Mouse (Mus musculus) embryonic facial prominence, embryonic 14.5 days (tissue): Measurements from ENCODE around the gene A930004D18Rik. TPM values are rescaled to one million over a fixed set of nuclear protein-coding genes. Genes with fewer than 3 reads are reported as not detected.

Source experiments
- ATAC-seq: fragments of 200-750 bp; cut with Nextera tagmentation; 2 replicates; pipeline ENCODE4 v1.8.0; 2017; ENCODE audit warnings: low read depth, moderate number of reproducible peaks, moderate TSS enrichment
- DNase-seq: peaks from one replicate; pipeline ENCODE4 v3.0.0-alpha.2; 2015; ENCODE audit warnings: low spot score
- H3K27ac ChIP-seq: fragments of 300-500 bp; sonication (generic); replicated peaks from 2 replicates; pipeline ENCODE4 v1.5.1; 2014; ENCODE audit warnings: low read depth, mild to moderate bottlenecking, low read length, moderate library complexity
- H3K27me3 ChIP-seq: fragments of 300-500 bp; sonication (generic); replicated peaks from 2 replicates; pipeline ENCODE4 v1.6.1; 2014; ENCODE audit warnings: low read length; ENCODE audit not compliant: control insufficient read depth, insufficient read depth
- H3K36me3 ChIP-seq: fragments of 300-500 bp; sonication (generic); 2 replicates; pipeline ENCODE4 v1.6.1; 2014; ENCODE audit warnings: low read length, mixed read lengths; ENCODE audit not compliant: control insufficient read depth, insufficient read depth
- H3K4me1 ChIP-seq: fragments of 300-500 bp; sonication (generic); 2 replicates; pipeline ENCODE4 v1.6.1; 2014; ENCODE audit warnings: antibody characterized with exemption, low read length; ENCODE audit not compliant: control insufficient read depth, insufficient read depth
- H3K4me2 ChIP-seq: fragments of 300-500 bp; sonication (generic); 2 replicates; pipeline ENCODE4 v1.6.1; 2014; ENCODE audit warnings: low read depth, mild to moderate bottlenecking, low read length, moderate library complexity, mixed read lengths
- H3K4me3 ChIP-seq: fragments of 300-500 bp; sonication (generic); 2 replicates; pipeline ENCODE4 v1.5.1; 2014; ENCODE audit warnings: low read depth, mild to moderate bottlenecking, low read length
- H3K9ac ChIP-seq: fragments of 300-500 bp; sonication (generic); 2 replicates; pipeline ENCODE4 v1.6.1; 2014; ENCODE audit warnings: low read depth, mild to moderate bottlenecking, low read length, moderate library complexity, mixed read lengths
- H3K9me3 ChIP-seq: fragments of 300-500 bp; sonication (generic); 2 replicates; pipeline ENCODE4 v1.6.1; 2016; ENCODE audit warnings: low read length; ENCODE audit not compliant: control insufficient read depth
- WGBS: fragments of 180-500 bp; shearing (Covaris S2); extraction: QIAGEN DNeasy Blood & Tissue Kit; methylation state at CpG from one replicate; pipeline ENCODE4 v1.1.7; 2014; 5-methylcytosine and 5-hydroxymethylcytosine counted together
- polyA plus RNA-seq: library from polyadenylated mRNA; unstranded; fragments of >200 nt; fragmentation: Nextera tagmentation; extraction: Ambion mirVana; gene quantifications from 2 replicates; pipeline ENCODE4 v1.2.1, GENCODE M21; 2014

A930004D18Rik gene
- polyA plus RNA-seq, 1 experiment from 2014 or later, result 6.9 TPM

DNA sequence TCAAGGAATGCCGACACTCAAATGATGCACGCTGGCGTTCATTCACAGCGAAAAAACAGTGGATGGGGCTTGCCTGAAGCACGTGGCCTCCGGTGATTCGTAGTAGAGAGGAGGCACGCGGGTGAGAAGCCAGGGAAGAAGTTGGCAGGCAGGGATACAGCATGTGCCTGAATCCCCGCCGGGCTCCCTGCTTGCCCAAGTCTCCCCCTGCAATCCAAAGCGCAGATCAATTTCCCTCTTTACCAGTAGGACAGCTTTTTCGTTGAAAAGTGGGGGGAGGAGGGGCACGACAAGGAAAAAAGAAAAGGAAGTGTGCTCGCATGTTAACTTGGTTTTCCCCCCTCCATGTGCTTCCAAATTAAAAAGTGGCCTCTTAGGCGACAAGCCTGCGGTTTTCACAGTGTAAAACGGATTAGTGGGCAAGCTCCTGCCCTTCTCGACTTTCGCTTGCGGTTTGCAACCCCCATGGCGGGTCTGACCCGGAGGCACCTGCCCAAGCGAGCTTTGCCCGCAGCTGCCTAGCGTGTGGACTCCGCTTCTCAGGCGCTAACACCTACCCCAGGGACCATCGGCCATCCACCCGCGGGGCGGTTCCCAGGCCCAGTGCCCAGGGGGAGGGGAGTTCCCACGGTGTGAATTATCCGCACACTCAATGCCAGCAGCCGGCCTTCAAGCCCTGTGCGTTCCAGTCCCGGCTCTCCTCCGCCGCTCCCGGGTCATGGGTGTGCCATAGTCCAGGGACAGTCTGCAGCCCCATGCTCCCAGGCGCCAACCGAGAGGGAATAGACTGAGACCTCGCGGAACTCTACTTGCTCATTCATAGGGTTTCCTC lies 11.2 kb downstream of the A930004D18Rik start:
- peak overlapping the region; percentile 97 for H3K4me2 ChIP-seq
- peak; percentile 11 for ATAC-seq
- peak overlapping the region; percentile 96; the same call in 1 of the 2 replicates for H3K27ac ChIP-seq
- no peaks in the 10 kb centered on the region for H3K27me3 ChIP-seq
- DNase-seq, result peak; percentile 85
- H3K9ac ChIP-seq, result peak overlapping the region; percentile 46
- under 1% methylated on average over 43 of the region's 44 CpGs for WGBS
- no peaks in the 10 kb centered on the region for H3K36me3 ChIP-seq
- H3K9me3 ChIP-seq, result no peaks in the 10 kb centered on the region
- peak overlapping the region; percentile 62 for H3K4me3 ChIP-seq
- H3K4me1 ChIP-seq, result peaks cover 13% of the 10 kb centered on the region

DNA sequence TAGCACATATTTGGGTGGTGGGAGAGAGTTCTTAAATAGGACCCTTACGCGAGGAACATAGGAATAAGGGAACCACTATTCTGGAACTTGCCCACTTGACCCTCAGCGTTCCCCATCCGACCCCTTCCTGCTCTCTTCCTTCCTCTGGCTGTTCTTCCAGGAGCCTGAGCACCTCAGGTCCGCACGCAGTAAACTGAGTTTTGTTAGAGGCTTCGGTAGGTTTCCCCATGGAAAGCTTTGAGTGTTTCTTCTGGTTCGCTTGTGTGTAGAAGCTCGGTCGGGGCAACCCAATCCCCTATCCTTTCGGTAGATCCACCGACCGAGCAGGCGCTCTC lies 11.8 kb downstream of the A930004D18Rik start:
- peak overlapping the region; percentile 97 for H3K4me2 ChIP-seq
- peak overlapping the region; percentile 96; the same call in 1 of the 2 replicates for H3K27ac ChIP-seq
- DNase-seq, result no peak
- H3K4me3 ChIP-seq, result peak overlapping the region; percentile 62
- no peaks in the 10 kb centered on the region for H3K9me3 ChIP-seq
- 2% methylated on average over 14 of the region's 14 CpGs for WGBS
- H3K36me3 ChIP-seq, result no peaks in the 10 kb centered on the region
- peak overlapping the region; percentile 46 for H3K9ac ChIP-seq
- peaks cover 7% of the 10 kb centered on the region; the same call in 1 of the 2 replicates for H3K4me1 ChIP-seq
- no peak for ATAC-seq
- no peaks in the 10 kb centered on the region for H3K27me3 ChIP-seq

DNA sequence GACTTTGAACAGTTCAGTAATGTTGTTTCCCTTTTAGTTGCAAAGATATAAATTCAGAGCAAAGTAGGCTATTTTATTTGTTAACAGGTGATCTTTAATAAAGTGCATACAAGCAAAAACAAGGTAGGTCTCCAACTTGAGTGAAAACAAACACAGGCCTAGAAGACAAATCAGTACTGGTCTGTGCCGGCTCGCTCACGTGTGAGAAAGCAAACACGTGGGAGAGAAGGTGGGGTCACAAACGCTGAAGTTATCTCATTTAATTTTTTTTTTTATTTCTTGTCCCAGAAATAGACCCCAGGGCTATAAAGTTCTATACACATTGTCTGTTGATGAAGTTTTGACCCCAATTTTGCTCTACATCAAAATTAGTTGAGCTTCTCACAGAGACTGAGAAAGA lies 12.4 kb downstream of the A930004D18Rik start:
- no peak overlapping the region for H3K9ac ChIP-seq
- H3K4me3 ChIP-seq, result peak overlapping the region; percentile 62
- ATAC-seq (no peak), DNase-seq (no peak)
- 0 out of 2 replicates have a peak, but pooled peaks cover 7% of the 10 kb centered on the region for H3K4me1 ChIP-seq
- H3K4me2 ChIP-seq, result peak overlapping the region; percentile 97
- H3K27me3 ChIP-seq, result no peaks in the 10 kb centered on the region
- H3K9me3 ChIP-seq, result no peaks in the 10 kb centered on the region
- no peaks in the 10 kb centered on the region for H3K36me3 ChIP-seq
- no peak overlapping the region for H3K27ac ChIP-seq
- 48% methylated on average over 5 of the region's 5 CpGs for WGBS

DNA sequence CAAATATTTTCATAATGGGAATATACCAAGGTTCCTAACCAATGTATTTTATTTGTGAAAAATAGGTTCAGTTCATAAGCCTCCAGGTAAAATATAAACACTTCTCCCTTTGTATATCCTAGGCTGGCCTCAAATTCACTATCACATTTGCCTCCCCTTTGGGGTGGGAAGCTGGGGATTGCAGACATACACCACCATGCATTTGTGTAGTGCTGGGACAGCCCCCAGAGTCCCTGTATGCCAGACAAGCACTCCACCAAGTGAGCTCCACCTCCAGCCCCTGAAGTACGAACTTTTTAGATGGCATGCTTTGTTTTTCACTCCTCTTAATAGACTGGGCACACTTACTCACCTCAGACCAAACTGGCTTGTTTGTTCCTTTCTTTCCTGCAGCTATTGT lies 14.7 kb downstream of the A930004D18Rik start:
- Histone ChIP-seq H3K4me3 (no peak overlapping the region), H3K9ac (no peak overlapping the region)
- 80% methylated on average over 1 of the region's 1 CpGs for WGBS

DNA sequence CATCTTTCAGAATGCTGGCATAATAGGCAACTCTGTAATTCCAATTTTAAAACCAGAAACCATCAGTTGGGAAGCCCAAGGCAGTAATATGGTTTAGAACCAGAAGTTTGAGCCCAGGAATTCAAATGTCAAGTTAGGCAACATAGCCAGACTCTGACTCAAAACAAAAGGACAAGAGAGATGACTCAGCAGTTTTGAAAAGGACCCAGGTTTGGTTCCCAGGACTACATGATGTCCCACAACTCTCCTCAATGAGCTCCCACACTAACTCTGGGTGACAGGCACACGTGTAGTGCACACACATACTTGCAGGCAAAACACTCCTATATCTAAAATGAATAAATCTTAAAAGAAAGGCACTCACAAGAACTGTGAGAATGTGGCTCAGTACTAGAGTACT lies 18.4 kb downstream of the A930004D18Rik start:
- Histone ChIP-seq H3K4me3 (no peak overlapping the region), H3K4me2 (no peak overlapping the region), H3K4me1 (no peaks in the 10 kb centered on the region), H3K27ac (no peak overlapping the region), H3K36me3 (no peaks in the 10 kb centered on the region), H3K9me3 (no peaks in the 10 kb centered on the region), H3K27me3 (no peaks in the 10 kb centered on the region), H3K9ac (no peak overlapping the region)
- DNase-seq (no peak), ATAC-seq (no peak)
- 82% methylated on average over 1 of the region's 1 CpGs for WGBS

More for the DNA sequence above, 14.7 kb downstream of the A930004D18Rik start:
- 0 out of 2 replicates have a peak, but pooled peaks cover 7% of the 10 kb centered on the region for H3K4me1 ChIP-seq
- H3K27ac ChIP-seq, result no peak overlapping the region
- H3K4me2 ChIP-seq, result no peak overlapping the region
- no peaks in the 10 kb centered on the region for H3K9me3 ChIP-seq
- DNase-seq (no peak), ATAC-seq (no peak)
- H3K27me3 ChIP-seq, result no peaks in the 10 kb centered on the region
- H3K36me3 ChIP-seq, result no peaks in the 10 kb centered on the region

DNA sequence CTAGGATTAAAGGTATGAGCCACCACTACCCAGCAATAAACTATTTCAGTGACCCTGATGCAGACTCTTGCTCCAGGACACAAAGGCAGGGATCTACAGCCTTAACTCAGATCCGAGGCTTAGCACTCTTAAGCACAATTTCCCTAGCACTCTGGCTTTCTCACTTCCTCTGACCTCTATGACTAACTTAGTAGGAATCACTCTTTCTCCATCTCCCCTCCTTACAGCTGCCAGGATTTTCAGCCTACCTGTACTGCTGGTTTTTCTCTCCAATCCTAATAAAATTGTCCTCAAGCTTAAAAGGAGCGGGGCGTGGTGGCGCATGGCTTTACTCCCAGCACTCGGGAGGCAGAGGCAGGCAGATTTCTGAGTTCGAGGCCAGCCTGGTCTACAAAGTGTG lies 20.2 kb downstream of the A930004D18Rik start:
- no peak overlapping the region for H3K9ac ChIP-seq
- no peaks in the 10 kb centered on the region for H3K4me1 ChIP-seq
- ATAC-seq (no peak), DNase-seq (no peak)
- H3K9me3 ChIP-seq, result no peaks in the 10 kb centered on the region
- no peaks in the 10 kb centered on the region for H3K27me3 ChIP-seq
- H3K36me3 ChIP-seq, result no peaks in the 10 kb centered on the region
- WGBS, result 95% methylated on average over 6 of the region's 6 CpGs
- no peak overlapping the region for H3K27ac ChIP-seq
- H3K4me2 ChIP-seq, result no peak overlapping the region
- H3K4me3 ChIP-seq, result no peak overlapping the region

DNA sequence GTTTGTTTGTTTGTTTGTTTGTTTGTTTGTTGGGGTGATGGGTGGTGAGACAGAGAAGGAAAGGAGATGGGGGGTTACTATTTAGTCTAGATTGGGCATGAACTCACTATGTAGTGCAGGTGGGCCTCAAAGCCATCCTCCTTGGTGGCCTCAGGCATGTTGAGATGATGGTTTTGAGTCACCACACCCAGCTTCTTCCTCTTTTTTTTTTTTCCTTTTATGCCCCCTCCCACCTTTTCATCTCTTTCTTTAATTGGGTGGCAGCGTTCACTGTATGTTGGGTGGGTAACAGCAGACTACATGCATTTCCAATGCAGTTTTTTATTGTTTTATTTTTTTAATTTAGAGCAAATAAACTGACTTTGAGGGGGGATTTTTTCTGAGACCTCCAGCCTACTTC lies 20.9 kb downstream of the A930004D18Rik start:
- DNase-seq, result no peak
- Histone ChIP-seq H3K4me2 (no peak overlapping the region), H3K4me3 (no peak overlapping the region), H3K27ac (no peak overlapping the region), H3K27me3 (no peaks in the 10 kb centered on the region), H3K9me3 (no peaks in the 10 kb centered on the region), H3K9ac (no peak overlapping the region), H3K36me3 (no peaks in the 10 kb centered on the region), H3K4me1 (no peaks in the 10 kb centered on the region)
- no peak for ATAC-seq
- WGBS, result 86% methylated on average over 1 of the region's 1 CpGs

DNA sequence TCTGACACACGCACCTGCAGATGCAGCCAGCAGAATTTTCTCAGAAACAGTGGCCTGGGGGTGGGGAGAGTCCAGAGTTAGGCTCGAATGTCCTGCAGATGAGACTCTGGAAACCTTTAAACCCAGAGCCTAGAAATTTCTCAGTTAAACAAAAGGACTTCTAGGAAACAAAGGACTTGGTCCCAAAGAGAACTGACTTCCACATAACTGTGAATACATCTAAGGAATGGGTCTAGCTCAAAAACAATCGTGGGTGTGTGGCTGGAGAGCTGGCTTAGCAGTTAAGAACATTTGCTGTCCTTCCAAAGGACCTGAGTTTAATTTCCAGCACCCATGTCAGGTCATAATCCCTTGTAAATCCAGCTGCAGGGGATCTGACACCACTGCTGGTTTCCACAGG lies 22.0 kb downstream of the A930004D18Rik start:
- Histone ChIP-seq H3K9ac (no peak overlapping the region), H3K4me3 (no peak overlapping the region), H3K27me3 (no peaks in the 10 kb centered on the region), H3K4me2 (no peak overlapping the region), H3K9me3 (no peaks in the 10 kb centered on the region), H3K27ac (no peak overlapping the region), H3K36me3 (no peaks in the 10 kb centered on the region), H3K4me1 (no peaks in the 10 kb centered on the region)
- ATAC-seq (no peak), DNase-seq (no peak)
- 47% methylated on average over 3 of the region's 3 CpGs for WGBS

DNA sequence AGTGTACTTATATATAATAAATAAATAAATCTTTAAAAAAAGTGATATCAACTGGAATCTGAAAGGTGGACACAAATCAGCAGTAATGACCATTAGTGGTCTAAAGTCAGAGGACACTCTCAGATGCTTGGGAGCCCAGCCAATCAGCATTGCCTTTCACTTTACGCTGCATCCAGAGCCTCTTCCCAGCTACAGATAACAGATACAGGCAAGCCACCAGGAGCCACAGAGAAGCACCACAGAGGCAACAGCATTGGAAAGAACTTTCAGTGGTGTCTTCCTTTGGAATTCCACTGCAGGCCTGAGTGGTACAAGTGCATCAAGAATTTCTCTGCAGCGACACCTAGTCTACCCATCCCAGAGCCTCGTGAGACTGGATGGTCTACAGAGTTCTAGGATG lies 24.7 kb downstream of the A930004D18Rik start:
- no peak for ATAC-seq
- 88% methylated on average over 3 of the region's 3 CpGs for WGBS
- Histone ChIP-seq H3K9me3 (no peaks in the 10 kb centered on the region), H3K27me3 (no peaks in the 10 kb centered on the region), H3K9ac (no peak overlapping the region), H3K4me2 (no peak overlapping the region), H3K4me1 (no peaks in the 10 kb centered on the region), H3K27ac (no peak overlapping the region), H3K4me3 (no peak overlapping the region), H3K36me3 (no peaks in the 10 kb centered on the region)
- no peak for DNase-seq
